Mouse (Mus musculus) urinary bladder, postnatal 4 days (tissue): ENCODE data around the gene Vat1.
A peak's percentile ranks its signal among the peaks of the same experiment; 100 is the strongest.
"Not testable (repeated sequence)": the region's sequence is repeated elsewhere in the genome, so short reads cannot be mapped to it uniquely, and the experiment has no call there.

Experiments
- DNase-seq, 2 experiments: peaks; one replicate each; pipeline ENCODE4 v3.0.0; 2021 to 2022; ENCODE audit warnings: low spot score in 2 of 2

Vat1 gene

GRCm38 (mm10) chr11:101441450-101442126, 24.4 kb downstream of the Vat1 start:
- not testable (repeated sequence) for DNase-seq

- not testable (repeated sequence) for DNase-seq
Measured at GRCm38 (mm10) chr11:101438006-101438405, 28.0 kb downstream of the Vat1 start.

DNA sequence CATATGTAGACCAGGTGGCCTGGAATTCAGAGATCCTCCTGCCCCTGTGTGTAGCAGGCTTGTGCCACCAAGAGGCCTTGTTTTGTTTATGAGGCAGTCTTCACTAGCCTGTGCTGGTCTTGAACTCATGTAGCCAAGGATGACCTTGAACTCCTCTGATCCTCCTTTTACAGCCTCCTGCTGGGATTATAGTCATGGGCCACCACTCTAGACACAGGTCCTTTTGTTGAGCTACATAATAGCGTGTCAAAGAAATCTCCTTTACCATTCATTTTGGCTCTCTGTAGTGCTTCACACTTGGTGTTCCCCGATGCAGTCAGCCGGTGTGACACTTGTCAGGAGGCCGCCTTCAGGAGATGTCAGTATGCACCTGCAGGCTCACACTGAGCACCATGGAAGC, 29.1 kb downstream of the Vat1 start:
- no peak for DNase-seq

DNA sequence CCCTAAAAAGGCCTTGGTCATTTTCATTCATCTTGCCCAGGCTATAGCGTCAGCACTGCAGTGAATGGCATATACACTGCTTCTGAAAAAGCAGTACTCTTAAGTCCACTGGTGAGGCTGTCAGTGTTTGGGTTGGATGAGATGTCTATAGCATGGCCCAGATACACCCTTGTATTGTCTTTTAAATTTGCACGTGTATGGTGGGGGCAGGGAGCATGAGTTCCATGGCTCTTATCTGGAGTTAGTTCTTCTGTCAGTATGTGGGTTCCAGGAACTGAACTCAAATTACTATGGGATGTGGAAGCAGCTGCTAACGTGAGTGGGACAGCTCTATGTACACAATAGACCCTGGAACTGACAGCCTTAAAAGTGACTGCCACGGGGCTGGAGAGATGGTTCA, 30.2 kb downstream of the Vat1 start:
- DNase-seq = no peak

DNA sequence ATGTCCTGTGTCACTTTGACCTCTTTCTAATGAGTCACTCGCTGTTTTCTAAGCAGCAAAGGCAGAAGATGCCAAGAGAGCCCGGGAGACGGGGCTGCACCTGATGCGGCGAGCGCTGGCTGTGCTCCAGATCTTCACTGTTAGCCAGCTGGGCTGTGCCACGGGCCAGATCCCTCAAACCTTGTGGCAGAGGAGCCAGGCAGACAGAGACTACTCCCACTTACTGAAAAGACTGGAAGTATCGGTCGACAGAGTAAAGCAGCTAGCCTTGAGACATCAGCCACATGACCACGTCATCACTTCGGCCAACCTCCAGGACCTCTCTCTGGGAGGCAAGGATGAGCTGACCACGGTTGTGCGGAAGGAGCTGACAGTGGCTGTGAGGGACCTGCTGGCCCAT, 32.6 kb downstream of the Vat1 start:
- DNase-seq = no peak

DNA sequence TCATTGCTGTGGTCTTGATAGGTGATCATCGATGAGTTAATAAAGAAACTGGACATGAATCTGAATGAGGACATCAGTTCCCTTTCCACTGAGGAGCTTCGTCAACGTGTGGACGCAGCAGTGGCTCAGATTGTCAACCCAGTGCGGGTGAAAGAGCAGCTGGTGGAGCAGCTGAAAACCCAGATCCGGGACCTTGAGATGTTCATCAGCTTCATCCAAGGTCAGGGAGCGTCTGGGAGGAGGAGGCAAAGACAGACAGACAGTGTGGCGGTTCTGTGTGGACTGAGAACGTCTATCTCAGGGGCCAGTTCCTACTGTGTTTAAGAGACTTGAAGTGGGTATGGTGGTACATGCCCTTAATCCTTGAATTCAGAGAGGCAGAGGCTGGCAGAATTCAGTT, 34.7 kb downstream of the Vat1 start:
- DNase-seq = no peak

GRCm38 (mm10) chr11:101426165-101426564, 39.9 kb downstream of the Vat1 start:
- DNase-seq = no peak

GRCm38 (mm10) chr11:101424925-101425813, 40.9 kb downstream of the Vat1 start, which contains the start of the genes Rundc1 and Ptges3l:
TSS of gene Rundc1 (plus strand) at chr11:101425085.
TSS of gene Ptges3l (minus strand) at chr11:101425333.
- DNase-seq = peak; percentile 96 to 100

- no peak for DNase-seq
Measured at GRCm38 (mm10) chr11:101424105-101424851, 41.8 kb downstream of the Vat1 start, which contains the start of gene Gm27029. TSS of gene Gm27029 (minus strand) at chr11:101424796.

DNA sequence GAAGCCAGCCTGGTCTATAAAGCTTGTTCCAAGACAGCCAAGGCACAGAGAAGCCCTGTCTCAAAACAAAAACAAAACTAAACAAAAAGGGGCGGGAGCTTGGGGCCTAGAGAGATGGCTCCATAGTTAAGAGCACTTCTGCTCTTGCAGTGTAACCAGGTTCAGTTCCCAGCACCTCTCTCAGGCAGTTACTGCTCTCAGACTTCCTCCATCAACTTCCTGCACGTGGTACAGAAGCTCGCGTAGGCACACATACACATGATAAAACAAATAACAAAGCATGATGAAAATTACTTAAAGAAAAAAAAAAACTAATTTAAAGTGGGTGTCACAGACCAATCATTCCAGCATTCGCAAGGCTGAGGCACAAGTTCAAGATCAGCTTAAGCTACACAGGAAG, 45.9 kb downstream of the Vat1 start:
- DNase-seq = no peak

GRCm38 (mm10) chr11:101419610-101420009, 46.4 kb downstream of the Vat1 start:
- no peak for DNase-seq

DNA sequence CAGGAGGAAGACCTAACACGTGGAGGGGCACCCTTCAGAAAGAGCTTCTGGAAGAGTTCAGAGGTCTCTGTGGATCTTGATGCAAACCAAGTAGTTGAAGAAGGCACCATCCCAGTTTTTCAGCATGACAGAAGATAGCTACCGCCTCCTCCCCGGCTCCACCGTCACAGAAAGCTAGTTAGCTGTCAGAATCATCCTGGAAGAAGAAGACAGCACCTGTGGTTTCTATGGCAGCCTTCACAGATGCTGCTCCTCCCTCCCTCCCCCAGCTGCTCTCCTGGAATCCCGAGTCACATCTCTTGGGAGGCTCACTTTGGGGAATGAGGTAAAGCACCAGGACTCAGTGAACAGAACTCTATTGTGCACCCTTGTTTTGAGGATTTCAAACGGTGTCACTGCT, 47.0 kb downstream of the Vat1 start:
- no peak for DNase-seq

- peak; percentile 83 to 92 for DNase-seq
Measured at GRCm38 (mm10) chr11:101417101-101417855, 48.8 kb downstream of the Vat1 start, which contains the start of gene Aarsd1. TSS of gene Aarsd1 (minus strand) at chr11:101417615.

GRCm38 (mm10) chr11:101416433-101417100, 49.5 kb downstream of the Vat1 start:
- no peak for DNase-seq

DNA sequence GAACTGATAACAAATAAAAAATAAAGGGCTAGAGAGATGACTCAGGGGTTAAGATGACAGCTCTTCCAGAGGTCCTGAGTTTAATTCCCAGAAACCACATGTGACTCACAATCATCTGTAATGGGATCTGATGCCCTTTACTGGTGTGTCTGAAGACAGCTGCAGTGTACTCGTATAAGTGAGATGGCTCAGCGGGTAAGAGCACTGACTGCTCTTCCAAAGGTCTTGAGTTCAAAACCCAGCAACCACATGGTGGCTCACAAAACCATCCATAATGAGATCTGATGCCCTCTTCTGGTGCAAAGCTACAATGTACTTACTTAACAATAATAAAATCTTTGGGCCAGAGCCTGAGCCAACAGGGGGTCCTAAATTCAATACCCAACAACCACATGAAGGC, 50.7 kb downstream of the Vat1 start:
- no peak for DNase-seq
